Mouse (Mus musculus) lung, postnatal 0 days (tissue): ENCODE measurements at regions not wholly inside any gene's neighbourhood (a gene's known extent, or its start where the extent isn't known, plus 50 kb on each side); places are given as distances from the start of the nearest gene placed in this dataset.

Source experiments
- CTCF ChIP-seq: IDR thresholded peaks from 2 replicates; pipeline ENCODE4 v1.5.1; 2016; ENCODE audit warnings: antibody characterized with exemption, mild to moderate bottlenecking
- EP300 ChIP-seq: IDR thresholded peaks from 2 replicates; pipeline ENCODE4 v1.6.1; 2016; ENCODE audit warnings: antibody characterized with exemption, mild to moderate bottlenecking, control low read depth

DNA sequence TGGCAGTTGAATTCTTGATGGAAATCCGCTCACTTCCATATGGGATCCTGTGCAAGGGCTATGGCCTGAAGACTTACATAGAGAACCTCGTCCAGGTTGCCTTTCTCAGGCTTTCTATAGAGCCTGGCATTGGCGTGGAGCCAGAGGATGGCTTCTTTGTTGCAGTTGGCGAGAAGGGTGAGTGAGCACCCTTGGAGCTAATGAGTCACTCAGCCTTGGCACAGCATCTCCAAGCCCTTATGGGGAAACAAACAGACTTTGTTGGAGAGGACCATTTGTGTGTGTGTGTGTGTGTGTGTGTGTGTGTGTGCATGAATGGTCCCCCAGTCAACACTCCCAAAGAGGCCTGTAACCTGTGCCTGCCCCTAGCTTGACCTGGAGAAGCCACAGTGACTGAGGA, 57.0 kb upstream of the Maf start:
- TF ChIP-seq CTCF (no peak), EP300 (no peak)
